Mouse (Mus musculus) layer of hippocampus, postnatal 14 days (tissue): ENCODE data around the gene Srl. TPM values are rescaled to one million over a fixed set of nuclear protein-coding genes. Genes with fewer than 3 reads are reported as not detected.

Experiments used
- total RNA-seq, 2 experiments: library from RNA; stranded (reverse); gene quantifications; 2 replicates each; pipeline ENCODE4 v1.2.3; 2021

The Srl gene
- total RNA-seq, 2 experiments from 2014 or later = 24.0 to 24.2 TPM

Other genes starting within 250 kb of the Srl start
- 10 to 100 TPM; 72.3 to 74.6 TPM for gene Adcy9, start 121.3 kb downstream of the Srl start, total RNA-seq
- 1 to 10 TPM; 3.2 to 4.5 TPM for gene Tfap4, start 18.0 kb upstream of the Srl start, total RNA-seq
- 10 to 100 TPM; 19.8 to 30.5 TPM for gene Glis2, start 52.9 kb upstream of the Srl start, total RNA-seq
- gene Pam16, start 83.2 kb upstream of the Srl start, total RNA-seq = 10 to 100 TPM; 69.5 to 80.1 TPM
- 1 to 10 TPM; 6.4 to 9.0 TPM for gene Vasn, start 98.1 kb upstream of the Srl start, total RNA-seq
- 10 to 100 TPM; 61.0 to 66.2 TPM for gene Dnaja3, start 98.2 kb upstream of the Srl start, total RNA-seq
- gene Coro7, start 138.0 kb upstream of the Srl start, total RNA-seq = 10 to 100 TPM; 95.7 to 95.9 TPM
- 10 to 100 TPM; 11.7 to 11.9 TPM for gene Nmral1, start 177.5 kb upstream of the Srl start, total RNA-seq
- 10 to 100 TPM; 81.9 to 84.3 TPM for gene Hmox2, start 184.5 kb upstream of the Srl start, total RNA-seq
- gene Cdip1, start 248.5 kb upstream of the Srl start, total RNA-seq = 100 to 1,000 TPM; 188 to 191 TPM